Mouse (Mus musculus) neutrophil, adult 65 days (primary cell): ENCODE data around the gene Ctbs. TPM values are rescaled to one million over a fixed set of nuclear protein-coding genes. Genes with fewer than 3 reads are reported as not detected.

ENCODE experiments used
- total RNA-seq: library from RNA; stranded (reverse); gene quantifications from 2 replicates; pipeline ENCODE4 v1.2.4, GENCODE M21; 2023

Gene Ctbs
- 22.2 and 23.3 TPM in 2 replicates for total RNA-seq

GRCm38 (mm10) chr3:146449745-146450250 lies at the start of gene Ctbs:
Ctbs (plus strand) TSS chr3:146449795.

GRCm38 (mm10) chr3:146404311-146405201 lies 45.0 kb upstream of the Ctbs start, which contains the start of gene Ssx2ip:
Ssx2ip (plus strand) TSS chr3:146404642.

GRCm38 (mm10) chr3:146499431-146500002 lies 49.9 kb downstream of the Ctbs start, which contains the start of the genes Spata1 and Gng5:
Spata1 (minus strand) TSS chr3:146499753.
Gng5 (plus strand) TSS chr3:146499807.

Other genes starting within 250 kb of the Ctbs start
- gene Lpar3, start 228.8 kb upstream of the Ctbs start, total RNA-seq, result not detected in 2 replicates
- 3.3 and 3.9 TPM in 2 replicates for gene Ssx2ip, start 45.2 kb upstream of the Ctbs start, total RNA-seq
- gene Spata1, start 50.0 kb downstream of the Ctbs start, total RNA-seq, result 4.6 TPM in 2 replicates
- 217 and 298 TPM in 2 replicates for gene Gng5, start 50.0 kb downstream of the Ctbs start, total RNA-seq
- gene Rpf1, start 71.6 kb downstream of the Ctbs start, total RNA-seq, result 55.1 and 56.0 TPM in 2 replicates
- gene Uox, start 120.6 kb downstream of the Ctbs start, total RNA-seq, result not detected in 2 replicates
- gene Dnase2b, start 165.8 kb downstream of the Ctbs start, total RNA-seq, result 0.19 TPM in 1 of 2 replicates, not detected in the other
- not detected in 2 replicates for gene 4930503B20Rik, start 201.5 kb downstream of the Ctbs start, total RNA-seq
- not detected in 2 replicates for gene Samd13, start 235.8 kb downstream of the Ctbs start, total RNA-seq